Mouse (Mus musculus) heart, postnatal 4 days (tissue): Measurements from ENCODE around the gene Taf1a. TPM values are rescaled to one million over a fixed set of nuclear protein-coding genes. Genes with fewer than 3 reads are reported as not detected.

Experiments used
- DNase-seq: peaks from one replicate; pipeline ENCODE4 v3.0.0; 2021
- total RNA-seq, 2 experiments: library from RNA; stranded (reverse); gene quantifications; 2 replicates each; pipeline ENCODE4 v1.2.3; 2021

Taf1a gene
- total RNA-seq, 2 experiments from 2014 or later, result 8.4 to 9.6 TPM

DNA sequence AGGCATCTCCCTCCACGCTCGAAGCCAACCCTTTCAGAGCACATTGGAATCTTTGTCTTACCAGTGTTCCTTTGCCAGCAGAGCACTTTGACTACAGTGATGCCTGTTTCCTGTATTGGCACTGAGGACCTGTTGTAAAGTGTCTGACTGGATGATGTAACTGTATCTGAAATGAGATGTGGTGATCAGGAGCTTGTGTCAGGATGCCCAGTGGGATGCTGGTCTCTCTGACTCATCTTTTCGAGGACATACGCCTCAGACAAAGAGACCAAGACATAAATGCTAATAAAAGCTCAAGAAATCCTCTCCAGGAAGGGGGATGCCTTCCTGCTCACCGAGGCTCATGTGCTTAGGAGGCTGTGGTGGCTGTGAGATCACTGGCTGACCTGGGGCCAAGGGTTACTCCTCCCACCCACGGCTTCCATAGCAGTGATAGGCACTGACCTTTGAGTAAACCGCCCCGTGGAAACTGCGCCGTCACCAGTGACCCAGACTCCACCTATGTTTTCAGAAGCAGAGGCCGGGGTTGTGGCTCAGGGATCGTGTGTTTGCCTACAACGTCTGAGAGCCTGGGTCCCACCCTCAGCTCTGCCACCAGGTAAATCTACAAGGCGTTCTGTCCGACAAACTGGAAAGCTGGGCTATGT, 25.4 kb downstream of the Taf1a start:
- no peak for DNase-seq

GRCm38 (mm10) chr1:183417873-183418272, 29.1 kb downstream of the Taf1a start, which contains the start of gene Hhipl2:
Hhipl2 (plus strand) TSS chr1:183418215.
- DNase-seq, result no peak

DNA sequence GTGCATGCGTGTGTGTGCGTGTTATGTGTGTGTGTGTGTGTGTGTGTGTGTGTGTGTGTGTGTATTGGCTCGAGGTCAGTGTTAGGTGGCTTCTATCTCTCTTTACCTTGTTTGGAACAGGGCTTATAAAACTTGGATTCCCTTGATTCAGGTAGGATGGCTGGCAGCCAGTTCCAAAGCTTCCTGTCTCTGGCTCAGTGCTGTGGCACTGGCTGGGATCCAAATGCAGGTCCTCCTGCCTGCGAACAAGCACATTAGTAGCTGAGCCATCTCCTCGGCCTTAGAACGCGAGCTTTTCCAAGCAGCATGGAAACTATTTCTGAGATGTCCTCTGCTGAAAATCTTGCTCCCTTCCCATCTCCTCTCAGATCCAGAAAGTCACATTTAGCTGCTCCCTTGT, 31.0 kb downstream of the Taf1a start:
- no peak for DNase-seq

GRCm38 (mm10) chr1:183420296-183420695, 31.5 kb downstream of the Taf1a start:
- no peak for DNase-seq

GRCm38 (mm10) chr1:183424100-183424499, 35.3 kb downstream of the Taf1a start:
- no peak for DNase-seq

DNA sequence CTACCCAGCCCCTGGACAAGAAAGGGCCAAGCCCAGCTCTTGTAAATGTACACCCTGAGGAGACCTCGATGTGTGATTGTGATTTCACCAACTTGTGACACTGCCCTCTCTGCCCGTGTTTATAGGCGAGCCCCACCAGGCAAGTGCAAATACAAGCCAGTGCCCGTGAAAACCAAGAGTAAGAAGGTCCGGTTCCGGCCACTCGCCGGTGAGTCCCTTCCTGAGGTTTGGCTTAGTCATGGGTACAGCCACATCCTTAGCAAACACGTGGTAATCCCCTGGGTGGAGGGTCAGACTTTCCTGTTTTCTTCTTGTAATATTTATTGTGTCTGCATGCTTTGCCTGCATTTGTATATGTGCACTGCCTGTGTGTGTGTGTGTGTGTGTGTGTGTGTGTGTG, 46.1 kb downstream of the Taf1a start:
- DNase-seq, result no peak

GRCm38 (mm10) chr1:183439036-183439435, 50.3 kb downstream of the Taf1a start:
- DNase-seq, result peak; percentile 92

- DNase-seq, result peak; percentile 87
Observed at GRCm38 (mm10) chr1:183442015-183442774, 53.4 kb downstream of the Taf1a start.

DNA sequence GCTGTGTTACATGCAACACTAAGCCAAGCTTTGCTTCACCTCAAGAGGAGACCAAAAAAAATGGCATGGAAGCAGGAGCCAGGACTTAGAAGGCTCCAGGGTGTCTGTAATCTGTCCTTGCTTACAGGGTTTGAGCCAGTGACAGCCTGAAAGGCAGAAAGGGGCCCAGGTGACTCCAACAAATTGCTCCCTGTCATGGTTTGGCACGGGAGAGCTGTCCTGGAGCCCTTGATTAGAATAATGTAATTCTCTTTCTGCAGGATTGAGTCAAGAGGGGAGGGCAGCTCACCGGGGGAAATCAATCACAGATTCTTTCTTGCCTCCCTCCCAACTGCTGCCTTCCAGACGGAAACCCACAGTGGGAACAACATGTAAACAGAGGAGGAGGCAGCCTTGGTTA, 64.3 kb downstream of the Taf1a start:
- DNase-seq, result no peak

Other genes starting within 250 kb of the Taf1a start
- 10 to 100 TPM; 10.6 to 11.7 TPM for gene Disp1, start 167.5 kb upstream of the Taf1a start, total RNA-seq
- 10 to 100 TPM; 40.2 to 41.6 TPM for gene Aida, start 92.4 kb upstream of the Taf1a start, total RNA-seq
- gene Brox, start 91.7 kb upstream of the Taf1a start, total RNA-seq, result 10 to 100 TPM; 43.8 to 51.6 TPM
- 100 to 1,000 TPM; 108 to 113 TPM for gene Mia3, start 19.4 kb upstream of the Taf1a start, total RNA-seq
- not detected for gene Hhipl2, start 29.2 kb downstream of the Taf1a start, total RNA-seq